Mouse (Mus musculus): ENCODE results near the gene Gldn.

The Gldn gene

DNA sequence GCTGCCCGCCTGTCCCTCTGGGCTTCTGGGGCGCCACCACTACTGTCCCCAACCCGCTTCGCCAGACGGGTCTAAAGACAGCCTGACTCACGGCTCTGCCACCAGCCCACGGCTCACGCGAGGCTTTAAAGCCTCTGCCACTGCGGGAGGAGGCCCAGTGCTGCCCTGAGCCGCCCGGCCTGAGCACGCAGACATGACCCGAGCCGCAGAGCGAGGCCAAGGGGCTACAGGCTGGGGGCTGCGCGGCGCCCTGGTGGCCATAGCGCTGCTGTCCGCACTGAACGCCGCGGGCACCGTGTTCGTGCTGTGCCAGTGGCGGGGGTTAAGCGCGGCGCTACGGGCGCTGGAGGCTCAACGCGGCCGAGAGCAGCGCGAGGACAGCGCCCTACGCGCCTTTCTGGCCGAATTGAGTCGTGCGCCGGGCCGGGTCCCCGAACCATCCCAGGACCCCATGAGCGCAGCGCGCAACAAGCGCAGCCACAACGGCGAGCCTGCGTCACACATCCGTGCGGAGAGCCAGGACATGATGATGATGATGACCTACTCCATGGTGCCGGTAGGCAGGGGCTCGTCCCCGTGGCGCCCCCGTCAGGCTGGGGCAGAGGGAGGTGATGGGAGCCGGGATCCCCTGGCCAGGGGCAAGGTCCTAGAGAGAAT is at the start of gene Gldn:
Gene Gldn (plus strand): TSS at position 156 of the 657 bp plus-strand sequence.
- CTCF ChIA-PET: interaction anchor here in 1 of 4 experiments (0.6 kb wide), 1 partner anchor 266 kb away, joined by 5 read pairs; no protein-coding TSS in a partner anchor
- POLR2A ChIA-PET: no interaction called here

DNA sequence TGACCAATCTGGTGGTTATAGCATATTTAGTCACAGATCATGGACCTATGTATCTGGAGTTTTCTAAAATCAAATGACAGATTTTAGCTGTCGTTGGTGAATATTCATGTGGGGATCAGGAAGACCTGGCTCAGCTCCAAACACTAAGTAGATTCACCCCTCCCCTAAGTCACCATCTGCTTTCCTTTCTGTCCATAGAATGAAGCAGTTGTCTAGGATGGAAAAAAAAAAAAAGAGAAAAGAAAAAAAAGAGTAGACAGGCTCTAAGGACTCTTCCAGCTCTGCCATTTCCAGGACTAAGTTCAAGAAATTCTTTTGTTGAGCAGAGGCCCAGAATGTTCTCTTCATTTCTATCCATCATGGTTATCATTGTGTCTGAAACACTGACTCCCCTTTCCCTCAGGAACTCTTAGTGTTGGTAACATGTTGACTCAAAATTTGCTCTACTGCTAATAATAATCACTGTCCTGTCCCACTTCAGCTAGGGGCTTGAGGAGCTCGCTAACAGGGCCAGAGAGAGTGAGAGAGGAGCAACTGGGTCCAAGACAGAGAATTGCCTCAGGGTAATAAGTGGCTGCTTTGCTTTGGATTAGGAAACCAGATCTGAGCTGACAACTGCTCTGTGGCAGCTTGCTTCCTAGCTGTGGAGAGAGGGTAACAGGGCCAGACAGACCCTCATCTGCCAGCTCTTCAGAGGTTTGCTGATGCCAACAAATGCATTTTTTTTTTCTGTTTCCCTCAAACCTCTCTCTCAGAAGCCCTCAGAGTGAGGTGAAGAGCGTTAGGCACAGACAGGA is 41.2 kb upstream of the Gldn start:
- POLR2A ChIA-PET: interaction anchor here in 1 of 4 experiments (1.4 kb wide), 1 partner anchor 14 kb away, joined by 4 read pairs; no protein-coding TSS in a partner anchor
- CTCF ChIA-PET: interaction anchor here in 2 of 4 experiments (0.5 to 0.7 kb wide), 2 partner anchors 12 to 65 kb away, joined by 3 to 5 read pairs; no protein-coding TSS in a partner anchor

DNA sequence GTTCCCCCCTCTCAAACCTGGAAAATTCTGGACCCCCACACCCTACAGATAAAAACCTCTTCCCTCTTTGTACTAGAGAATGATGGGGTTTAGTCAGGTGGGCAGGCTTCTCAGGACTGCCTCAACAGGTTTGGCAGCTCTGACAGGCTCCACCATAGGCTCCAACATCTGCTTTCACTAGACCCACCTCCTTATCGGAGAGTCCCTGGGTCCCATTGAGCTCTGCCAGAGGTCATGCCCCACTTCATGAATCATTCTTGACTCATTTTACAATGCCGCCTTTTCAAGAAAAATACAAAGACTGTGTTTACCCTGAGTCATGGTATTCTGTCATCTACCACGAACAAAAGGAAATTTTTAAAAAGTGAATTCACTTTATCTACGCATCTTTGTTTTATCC is 21.5 kb upstream of the Gldn start:
- ChIA-PET POLR2A (interaction anchor here in 1 of 4 experiments (0.9 kb wide), 1 partner anchor 16 kb away, joined by 3 read pairs; no protein-coding TSS in a partner anchor), CTCF (no interaction called here)

DNA sequence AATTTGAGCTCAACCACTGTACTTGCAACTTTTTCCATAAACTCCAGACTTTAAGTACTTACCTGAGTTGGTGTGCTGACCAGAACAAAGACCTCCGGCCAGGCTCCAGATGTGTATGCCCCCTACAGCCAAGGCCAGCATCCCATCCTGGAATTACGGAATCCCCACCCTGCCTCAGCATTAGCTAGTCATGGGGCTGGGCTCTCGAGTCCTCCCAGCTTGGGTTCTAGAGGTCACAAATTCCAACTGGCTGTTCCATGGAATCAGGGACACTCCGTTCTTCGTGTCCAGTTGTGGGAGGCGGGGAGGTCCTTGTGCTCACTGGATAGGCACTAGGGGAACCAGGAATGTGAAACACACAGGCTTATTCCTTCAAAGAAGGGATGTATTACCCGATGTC is 18.3 kb upstream of the Gldn start, which contains the start of gene Cyp19a1:
Gene Cyp19a1 (minus strand): TSS at position 101 of the 400 bp plus-strand sequence.
- POLR2A ChIA-PET: no interaction called here
- CTCF ChIA-PET: interaction anchor here in 2 of 4 experiments (0.6 to 0.7 kb wide), 2 partner anchors 70 to 76 kb away, joined by 3 read pairs; no protein-coding TSS in a partner anchor

- POLR2A ChIA-PET: no interaction called here
- CTCF ChIA-PET: no interaction called here
Observed at GRCm38 (mm10) chr9:54269987-54270386, 16.3 kb upstream of the Gldn start.

- CTCF ChIA-PET: interaction anchor here in 3 of 4 experiments (0.6 to 0.9 kb wide), 3 partner anchors 16 to 343 kb away, joined by 3 to 6 read pairs (median 3); no protein-coding TSS in a partner anchor
- POLR2A ChIA-PET: interaction anchor here in 1 of 4 experiments (0.6 to 1.3 kb wide), 2 partner anchors 9 to 530 kb away, joined by 4 read pairs; no protein-coding TSS in a partner anchor
Observed at GRCm38 (mm10) chr9:54270889-54271288, 15.4 kb upstream of the Gldn start.

- CTCF ChIA-PET: no interaction called here
- POLR2A ChIA-PET: no interaction called here
Observed at GRCm38 (mm10) chr9:54275283-54275682, 11.0 kb upstream of the Gldn start.

GRCm38 (mm10) chr9:54279046-54279589 is 7.2 kb upstream of the Gldn start:
- POLR2A ChIA-PET: no interaction called here
- CTCF ChIA-PET: interaction anchor here in 1 of 4 experiments (0.6 kb wide), 1 partner anchor 356 kb away, joined by 4 read pairs; no protein-coding TSS in a partner anchor

GRCm38 (mm10) chr9:54287804-54288203 is 1.5 kb downstream of the Gldn start:
- ChIA-PET CTCF (interaction anchor here in 1 of 4 experiments (0.7 kb wide), 1 partner anchor 9 kb away, joined by 5 read pairs; no protein-coding TSS in a partner anchor), POLR2A (interaction anchor here in 1 of 4 experiments (0.7 kb wide), 1 partner anchor 204 kb away, joined by 3 read pairs; no protein-coding TSS in a partner anchor)

GRCm38 (mm10) chr9:54299389-54299788 is 13.1 kb downstream of the Gldn start:
- CTCF ChIA-PET: no interaction called here
- POLR2A ChIA-PET: interaction anchor here in 1 of 4 experiments (0.8 to 1.0 kb wide), 2 partner anchors 9 to 10 kb away, joined by 3 read pairs; no protein-coding TSS in a partner anchor

- CTCF ChIA-PET: interaction anchor here in 2 of 4 experiments (0.6 to 0.7 kb wide), 2 partner anchors 80 to 129 kb away, joined by 3 read pairs; no protein-coding TSS in a partner anchor
- POLR2A ChIA-PET: interaction anchor here in 2 of 4 experiments (0.6 to 1.0 kb wide), 3 partner anchors 9 to 193 kb away, joined by 3 read pairs; no protein-coding TSS in a partner anchor
Observed at GRCm38 (mm10) chr9:54299792-54300191, 13.5 kb downstream of the Gldn start.

DNA sequence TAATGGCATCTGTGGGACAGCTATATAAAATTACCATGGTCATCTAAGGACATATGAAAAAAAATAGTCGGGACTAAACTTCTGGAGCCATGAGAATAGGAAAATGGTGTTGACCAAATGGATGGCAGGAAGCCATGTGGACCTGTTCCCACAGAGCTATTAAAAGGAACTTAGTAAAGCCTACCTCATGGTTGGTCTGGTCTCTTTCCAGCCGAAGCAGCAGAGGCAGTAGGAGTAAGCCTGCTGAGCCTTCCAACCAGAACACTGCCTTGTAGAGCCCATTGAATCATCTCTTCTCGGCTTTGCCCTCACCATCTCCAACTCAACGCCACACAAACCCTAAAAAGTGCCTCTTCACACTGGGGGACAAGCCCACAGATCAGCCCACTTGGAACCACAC is 15.0 kb downstream of the Gldn start:
- ChIA-PET CTCF (no interaction called here), POLR2A (no interaction called here)

- ChIA-PET POLR2A (interaction anchor here in 1 of 4 experiments (0.8 kb wide), 1 partner anchor 8 kb away, joined by 3 read pairs; no protein-coding TSS in a partner anchor), CTCF (no interaction called here)
Observed at GRCm38 (mm10) chr9:54308209-54308608, 21.9 kb downstream of the Gldn start.

DNA sequence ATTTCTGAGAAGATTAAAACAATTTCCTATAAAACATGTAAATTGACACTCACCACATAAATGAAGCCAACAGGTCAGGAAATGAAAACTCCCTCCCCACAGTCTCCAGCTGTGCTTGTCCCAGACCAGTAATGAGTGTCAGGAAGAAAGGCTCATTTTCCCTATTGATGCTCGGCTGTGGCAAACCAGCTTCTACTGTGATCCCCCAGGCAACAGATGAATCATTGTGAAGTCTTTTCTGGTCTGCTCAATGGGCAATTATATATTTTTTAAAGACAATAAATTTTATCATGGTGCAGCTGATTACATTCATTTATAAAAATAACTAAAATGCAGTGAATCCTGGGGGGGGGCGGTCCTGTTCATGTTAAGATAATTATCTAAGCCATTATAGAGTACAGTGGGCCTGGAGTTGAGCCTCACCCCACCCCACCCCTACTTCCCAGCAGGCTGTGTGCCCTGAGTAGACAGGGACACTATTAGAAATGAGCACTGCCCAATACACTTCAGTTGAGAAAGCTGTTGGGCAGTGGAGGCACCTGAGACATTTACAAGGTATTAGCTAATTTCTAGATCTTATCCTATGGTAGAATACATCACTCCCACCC is 22.6 kb downstream of the Gldn start:
- POLR2A ChIA-PET: interaction anchor here in 1 of 4 experiments (0.8 to 1.1 kb wide), 2 partner anchors 9 to 16 kb away, joined by 3 to 4 read pairs; no protein-coding TSS in a partner anchor
- CTCF ChIA-PET: no interaction called here

DNA sequence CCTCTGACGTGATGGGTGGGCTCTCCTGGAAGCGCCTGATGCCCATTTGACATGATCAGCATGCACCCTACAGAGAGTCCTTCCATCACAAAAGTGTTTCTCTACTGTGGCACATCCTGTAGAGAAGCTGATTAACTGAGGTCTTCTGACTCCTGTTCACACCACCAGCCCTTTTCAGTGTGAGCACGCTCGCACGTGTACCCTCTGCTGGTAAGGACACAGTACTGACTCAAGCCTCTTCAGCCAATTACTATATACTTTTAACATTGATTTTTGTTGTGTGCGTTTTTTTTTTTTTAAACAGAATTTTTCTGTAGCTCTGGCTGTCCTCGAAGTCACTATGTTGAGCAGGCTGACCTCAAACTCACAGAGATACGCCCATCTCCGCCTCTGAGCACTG is 30.1 kb downstream of the Gldn start:
- ChIA-PET POLR2A (interaction anchor here in 1 of 4 experiments (0.6 kb wide), 1 partner anchor 782 kb away, joined by 3 read pairs; no protein-coding TSS in a partner anchor), CTCF (interaction anchor here (0.6 to 1.4 kb wide), 6 partner anchors 9 to 331 kb away, joined by 3 to 5 read pairs (median 4); no protein-coding TSS in a partner anchor)

GRCm38 (mm10) chr9:54323456-54323855 is 37.2 kb downstream of the Gldn start:
- CTCF ChIA-PET: interaction anchor here in 2 of 4 experiments (1.8 to 2.3 kb wide), 4 partner anchors 14 to 129 kb away, joined by 5 to 14 read pairs (median 8); no protein-coding TSS in a partner anchor
- POLR2A ChIA-PET: no interaction called here

GRCm38 (mm10) chr9:54329201-54329600 is 42.9 kb downstream of the Gldn start:
- ChIA-PET POLR2A (no interaction called here), CTCF (interaction anchor here in 1 of 4 experiments (0.7 kb wide), 1 partner anchor 439 kb away, joined by 3 read pairs; no protein-coding TSS in a partner anchor)

- POLR2A ChIA-PET: no interaction called here
- CTCF ChIA-PET: interaction anchor here in 2 of 4 experiments (1.0 to 2.6 kb wide), 5 partner anchors 9 to 137 kb away, joined by 3 to 18 read pairs (median 4); no protein-coding TSS in a partner anchor
Observed at GRCm38 (mm10) chr9:54335582-54335981, 49.3 kb downstream of the Gldn start.

All from embryonic stem cell, embryonic (primary cell).